Mouse (Mus musculus) CD8-positive naive resting alpha-beta T cell, adult 2 months (primary cell): ENCODE measurements around the gene Tceal8.
"Not testable (repeated sequence)": the region's sequence is repeated elsewhere in the genome, so short reads cannot be mapped to it uniquely, and the experiment has no call there.

Source experiments
- DNase-seq, 2 experiments: peaks; one replicate each; pipeline ENCODE4 v3.0.0; 2022; ENCODE audit warnings: low read depth in 2 of 2, low spot score in 2 of 2

The Tceal8 gene

DNA sequence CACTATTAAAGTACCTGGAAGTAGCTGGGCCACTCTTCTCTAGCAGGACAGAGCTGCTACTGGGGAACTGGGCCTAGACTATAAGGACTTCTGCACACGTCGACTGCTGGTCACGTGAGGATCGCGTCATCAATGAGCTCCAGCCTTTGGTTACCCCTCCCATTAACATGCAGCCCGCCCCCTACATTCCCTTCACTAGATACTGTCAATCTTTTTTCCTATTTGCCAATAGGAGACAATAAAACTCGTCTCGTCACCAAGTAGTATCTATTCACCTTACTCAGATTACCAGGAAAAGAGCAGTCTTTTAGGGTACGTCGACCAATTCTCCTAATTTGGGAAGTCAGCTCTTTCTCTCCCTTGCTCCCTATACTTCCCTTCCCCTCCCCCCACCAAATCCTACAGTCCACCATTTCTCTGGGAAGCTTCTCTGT lies at the start of gene Tceal8:
Gene Tceal8 (minus strand): TSS at position 225 of the 434 bp plus-strand sequence.
- no peak for DNase-seq

GRCm38 (mm10) chrX:136216303-136216702 lies 44.2 kb upstream of the Tceal8 start:
- no peak for DNase-seq

- not testable (repeated sequence) for DNase-seq
Observed at GRCm38 (mm10) chrX:136214729-136215677, 42.9 kb upstream of the Tceal8 start, which contains the start of the genes Tceal7 and Bex1. Gene Tceal7, plus strand, starts transcription at chrX:136214779. Gene Bex1, minus strand, starts transcription at chrX:136215513.

- no peak for DNase-seq
Observed at GRCm38 (mm10) chrX:136213396-136213795, 41.3 kb upstream of the Tceal8 start.

GRCm38 (mm10) chrX:136204406-136204805 lies 32.3 kb upstream of the Tceal8 start:
- DNase-seq, result no peak

GRCm38 (mm10) chrX:136203664-136204066 lies 31.5 kb upstream of the Tceal8 start, which contains the start of gene Tceal5:
Gene Tceal5, minus strand, starts transcription at chrX:136203876.
- no peak for DNase-seq

GRCm38 (mm10) chrX:136203257-136203656 lies 31.1 kb upstream of the Tceal8 start:
- no peak for DNase-seq

GRCm38 (mm10) chrX:136196873-136197272 lies 24.7 kb upstream of the Tceal8 start:
- peak in 1 of 2 experiments; percentile 18 for DNase-seq

- no peak for DNase-seq
Observed at GRCm38 (mm10) chrX:136195193-136195944, 23.2 kb upstream of the Tceal8 start.

GRCm38 (mm10) chrX:136183107-136183506 lies 11.0 kb upstream of the Tceal8 start:
- DNase-seq, result no peak

DNA sequence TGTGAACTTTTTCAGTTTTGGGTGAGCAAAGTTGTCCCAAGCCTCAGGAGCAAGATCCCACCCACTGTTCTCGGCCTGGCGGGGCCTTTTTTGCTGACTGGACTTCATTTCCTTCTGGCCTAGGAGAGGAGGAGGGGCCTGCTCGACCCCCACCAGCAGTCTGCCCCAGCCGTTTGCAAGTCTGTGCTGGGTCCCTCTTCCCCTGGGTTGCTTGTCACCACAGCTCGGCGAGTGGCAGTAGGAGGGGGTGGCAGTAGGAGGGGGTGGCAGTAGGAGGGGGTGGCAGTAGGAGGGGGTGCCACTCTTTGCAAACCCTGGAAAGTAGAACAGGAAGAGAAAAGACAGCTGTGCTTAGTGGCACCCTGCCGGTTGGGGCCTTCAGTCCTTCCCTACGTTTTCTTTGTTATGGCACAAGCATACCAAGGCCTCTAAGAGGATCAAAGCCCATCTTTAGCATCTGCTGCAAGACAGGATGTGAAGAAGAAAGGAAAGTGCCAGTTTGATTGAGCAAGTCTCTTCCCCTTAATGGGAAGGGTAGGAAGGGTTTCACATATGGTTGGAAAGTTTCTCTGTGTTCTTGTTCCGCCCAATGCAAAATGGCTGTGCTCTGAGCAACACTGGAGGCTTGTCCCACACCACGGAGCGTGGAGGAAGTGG lies 8.9 kb upstream of the Tceal8 start:
- DNase-seq, result no peak

GRCm38 (mm10) chrX:136172786-136173185 lies 644 bp upstream of the Tceal8 start:
- DNase-seq, result no peak

GRCm38 (mm10) chrX:136171189-136172117 lies 689 bp downstream of the Tceal8 start:
- no peak for DNase-seq

- DNase-seq, result no peak
Observed at GRCm38 (mm10) chrX:136170625-136171024, 1.5 kb downstream of the Tceal8 start.

- no peak for DNase-seq
Observed at GRCm38 (mm10) chrX:136144195-136144594, 27.9 kb downstream of the Tceal8 start.

DNA sequence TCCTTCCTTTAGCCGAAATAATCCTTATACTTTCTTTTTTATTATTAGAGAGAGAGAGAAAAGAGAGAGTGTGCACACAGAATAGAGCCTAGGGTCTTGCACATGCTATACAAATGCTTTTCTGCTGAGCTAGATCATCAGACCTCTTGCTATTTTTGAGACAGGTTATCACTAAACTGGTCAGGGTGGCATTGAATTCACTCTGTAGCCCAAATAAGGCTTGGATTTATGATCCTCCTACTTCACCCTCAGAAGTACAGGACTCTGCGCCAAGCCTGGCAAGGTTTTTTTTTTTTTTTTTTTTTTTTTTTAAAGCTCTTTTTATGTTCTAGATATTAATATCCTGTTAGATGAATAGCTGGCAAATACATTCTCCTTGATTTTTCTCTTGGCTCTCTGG lies 28.4 kb downstream of the Tceal8 start:
- DNase-seq, result no peak

GRCm38 (mm10) chrX:136141385-136141784 lies 30.8 kb downstream of the Tceal8 start:
- DNase-seq, result no peak

- DNase-seq, result not testable (repeated sequence)
Observed at GRCm38 (mm10) chrX:136139640-136140004, 32.5 kb downstream of the Tceal8 start.

- not testable (repeated sequence) for DNase-seq
Observed at GRCm38 (mm10) chrX:136138827-136139639, 33.1 kb downstream of the Tceal8 start, which contains the start of gene Bex4. Gene Bex4, plus strand, starts transcription at chrX:136138996.
